Mouse (Mus musculus): ENCODE measurements around the gene 6430531B16Rik.

- no peak for TF ChIP-seq POLR2A (IDR thresholded peaks at IDR 0.05; ENCODE audit: control insufficient read depth, extremely low read depth, insufficient read depth, low read length, poor library complexity)
- no peak for TF ChIP-seq CTCF (IDR thresholded peaks at IDR 0.05; ENCODE audit: borderline replicate concordance, control insufficient read depth, extremely low read depth, insufficient read depth, low read length, poor library complexity)
Observed at GRCm38 (mm10) chr7:139970216-139970919, 8.2 kb downstream of the 6430531B16Rik start.

Data from thymus, adult 2 months (tissue).